Mouse (Mus musculus) embryonic fibroblast, embryonic 13.5 days (primary cell): ENCODE results near the gene Irf3.

ENCODE experiments used
- CTCF ChIP-seq: IDR thresholded peaks from 2 replicates; pipeline ENCODE4 v1.5.1; 2011; ENCODE audit warnings: mild to moderate bottlenecking, control low read depth, low read length, moderate library complexity, borderline replicate concordance; ENCODE audit not compliant: insufficient read depth
- POLR2A ChIP-seq: IDR thresholded peaks from 2 replicates; pipeline ENCODE4 v1.6.1; 2011; ENCODE audit warnings: low read depth, mild to moderate bottlenecking, control low read depth, low read length, moderate library complexity

- no peak for TF ChIP-seq CTCF
- TF ChIP-seq POLR2A = no peak
Observed at GRCm38 (mm10) chr7:45014096-45014451, 16.6 kb downstream of the Irf3 start.
